Mouse (Mus musculus): ENCODE measurements around the gene Syde1.

DNA sequence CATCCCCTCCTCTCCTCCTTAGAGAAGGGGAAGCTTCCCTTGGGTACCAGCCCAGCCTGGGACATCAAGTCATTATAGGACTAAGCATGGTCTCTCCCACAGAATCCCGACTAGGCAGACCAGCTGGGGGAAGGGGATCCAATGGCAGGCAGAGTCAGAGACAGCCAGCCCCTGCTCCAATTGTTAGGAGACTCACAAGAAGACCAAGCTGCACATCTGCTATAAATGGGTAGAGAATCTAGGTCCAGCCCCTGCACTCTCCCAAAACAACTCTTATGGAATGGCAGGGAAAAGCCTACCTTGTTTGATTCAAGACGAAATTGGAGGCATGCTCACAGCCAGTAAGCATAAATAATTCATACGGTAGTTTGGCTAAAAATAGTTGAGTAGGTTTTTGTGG is 18.5 kb downstream of the Syde1 start:
- TF ChIP-seq GATA1 (IDR thresholded peaks at IDR 0.05; ENCODE audit: borderline replicate concordance, low read length) (no peak), FLI1 (IDR thresholded peaks at IDR 0.05; ENCODE audit: low read length) (no peak)
